Mouse (Mus musculus) liver, embryonic 14.5 days (tissue): ENCODE measurements around the gene Ehd3.

ENCODE experiments used
- CTCF ChIP-seq: IDR thresholded peaks from 2 replicates; pipeline ENCODE4 v1.5.1; 2016; ENCODE audit warnings: antibody characterized with exemption, low read depth, control low read depth
- EP300 ChIP-seq: IDR thresholded peaks from 2 replicates; pipeline ENCODE4 v1.6.1; 2016; ENCODE audit warnings: antibody characterized with exemption, low read depth

- TF ChIP-seq CTCF: no peak
- no peak for TF ChIP-seq EP300
Observed at GRCm38 (mm10) chr17:73824022-73824340, 20.0 kb downstream of the Ehd3 start.
